Mouse (Mus musculus) erythroblast, adult 5-6 weeks (primary cell): Measurements from ENCODE around the gene Klf2. TPM values are rescaled to one million over a fixed set of nuclear protein-coding genes. Genes with fewer than 3 reads are reported as not detected.

Experiments used
- ATAC-seq: replicated peaks from 2 replicates; pipeline ENCODE4 v1.8.0; 2016; ENCODE audit warnings: moderate number of reproducible peaks, mild to moderate bottlenecking, moderate TSS enrichment, inconsistent platforms; ENCODE audit not compliant: poor library complexity, low FRiP score, severe bottlenecking
- total RNA-seq, 2 experiments: library from RNA; stranded (forward) in 1 of 2; stranded (reverse) in 1 of 2; fragments of 150-400 nt in 1 of 2; fragments of 200-764, 138-1000 nt in 1 of 2; gene quantifications; 2 replicates each; pipeline versions ENCODE4 v1.2.3 to v1.2.4; 2015 to 2017; ENCODE audit warnings: low replicate concordance in 2 of 2

The Klf2 gene
- total RNA-seq, 2 experiments from 2014 or later, result 3.4 to 8.1 TPM

DNA sequence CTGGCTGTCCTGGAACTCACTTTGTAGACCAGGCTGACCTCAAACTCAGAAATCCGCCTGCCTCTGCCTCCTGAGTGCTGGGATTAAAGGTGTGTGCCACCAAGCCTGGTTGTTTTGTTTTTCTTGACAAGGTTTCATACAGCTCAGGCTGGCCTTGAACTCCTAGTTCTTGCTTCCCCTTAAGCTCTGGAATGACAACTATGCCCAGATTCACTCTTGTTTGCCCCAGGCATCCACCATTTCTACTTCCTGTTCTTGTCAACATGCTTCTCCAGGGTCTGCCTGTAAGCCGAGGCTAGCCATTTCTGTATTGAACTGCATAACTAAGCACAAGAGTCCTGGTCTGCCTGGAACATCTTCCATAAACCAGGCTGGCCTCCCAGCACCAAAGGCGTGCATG is 10.3 kb downstream of the Klf2 start:
- ATAC-seq, result no peak

DNA sequence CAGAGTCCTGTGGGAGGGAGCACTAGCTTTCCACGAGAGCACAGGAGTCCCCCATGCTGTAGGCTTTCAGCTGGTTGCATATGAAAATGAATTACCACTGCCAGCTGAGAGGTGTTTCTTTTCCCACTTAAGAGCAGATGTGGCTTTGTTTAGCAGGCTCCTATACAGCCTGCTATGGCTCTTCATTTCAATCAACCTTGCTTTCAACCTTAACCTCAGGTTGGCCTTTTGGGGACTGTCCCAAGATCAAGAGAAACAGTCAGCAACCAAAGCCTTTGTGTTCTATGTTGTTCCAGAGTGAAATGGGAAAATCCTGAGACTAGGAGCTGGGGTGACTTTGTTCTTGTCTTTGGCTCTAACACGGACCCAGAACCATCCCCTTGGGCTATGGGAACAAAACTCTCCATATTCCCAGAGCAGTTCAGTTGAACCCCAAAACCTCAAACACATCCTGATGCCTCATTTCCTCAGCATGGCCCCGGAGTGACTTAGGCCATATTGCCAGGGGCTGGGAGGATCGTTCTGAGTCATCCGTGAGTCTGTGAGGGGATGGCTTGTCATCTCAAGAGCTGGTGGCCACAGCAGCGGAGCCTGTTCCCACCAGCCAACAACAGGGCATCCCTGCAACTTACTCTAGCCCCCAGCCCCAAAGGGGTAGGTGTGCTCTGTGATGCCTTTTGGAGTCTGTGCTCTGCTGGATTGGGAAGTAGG is 12.1 kb downstream of the Klf2 start:
- ATAC-seq, result no peak

DNA sequence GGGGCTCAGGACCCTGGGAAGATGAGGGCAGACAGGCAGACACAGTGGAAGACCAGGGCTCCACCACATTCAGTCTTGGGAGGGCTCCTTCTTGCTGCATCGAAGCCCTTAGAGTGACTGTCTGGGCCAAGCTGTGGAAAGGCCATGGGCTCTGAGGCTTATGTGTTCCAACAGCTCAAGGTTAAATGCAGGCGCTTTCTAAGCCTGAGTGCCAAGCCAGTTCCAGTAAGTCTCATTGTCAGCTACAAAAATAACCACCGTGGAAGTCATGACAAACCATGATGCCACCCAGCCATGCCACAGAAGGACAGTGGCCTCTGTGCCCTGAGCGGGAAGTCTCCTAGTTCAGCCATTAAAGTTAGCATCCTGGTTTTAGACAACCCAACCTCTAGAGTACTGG is 12.8 kb downstream of the Klf2 start:
- ATAC-seq, result no peak

DNA sequence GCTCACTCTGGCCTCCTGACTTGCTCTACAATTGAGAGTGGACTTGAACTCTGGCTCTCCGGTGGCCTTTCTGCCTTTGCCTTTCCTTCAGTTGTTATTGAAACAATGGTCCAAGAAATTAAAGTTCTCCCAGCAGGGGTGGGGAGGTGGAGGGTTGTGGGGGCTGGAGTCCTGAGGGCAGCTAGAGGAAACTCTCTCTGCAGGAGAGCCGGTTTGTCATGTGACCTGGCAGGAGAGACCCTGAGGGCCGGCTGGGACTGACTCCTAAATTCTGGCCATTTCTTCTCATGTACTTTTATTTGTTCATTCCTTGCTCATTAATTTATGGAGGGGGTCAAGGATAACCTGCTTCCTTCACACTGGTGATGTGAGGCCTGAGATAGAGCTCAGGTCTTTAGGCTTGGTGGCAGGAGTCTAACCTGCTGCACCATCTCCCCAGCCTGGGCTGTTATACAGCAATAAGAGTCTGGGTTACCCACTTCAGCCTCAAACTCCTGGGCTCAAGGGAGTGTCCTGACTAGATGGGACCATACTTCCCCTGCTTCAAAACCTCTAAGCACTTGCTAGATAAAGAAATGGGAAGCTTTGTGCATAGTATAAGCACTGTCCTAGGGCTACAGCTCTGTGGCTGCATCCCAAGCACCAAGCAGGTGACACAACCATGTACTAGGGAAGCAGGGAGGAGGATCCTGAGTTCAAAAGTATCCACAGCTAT is 14.8 kb downstream of the Klf2 start:
- no peak for ATAC-seq

DNA sequence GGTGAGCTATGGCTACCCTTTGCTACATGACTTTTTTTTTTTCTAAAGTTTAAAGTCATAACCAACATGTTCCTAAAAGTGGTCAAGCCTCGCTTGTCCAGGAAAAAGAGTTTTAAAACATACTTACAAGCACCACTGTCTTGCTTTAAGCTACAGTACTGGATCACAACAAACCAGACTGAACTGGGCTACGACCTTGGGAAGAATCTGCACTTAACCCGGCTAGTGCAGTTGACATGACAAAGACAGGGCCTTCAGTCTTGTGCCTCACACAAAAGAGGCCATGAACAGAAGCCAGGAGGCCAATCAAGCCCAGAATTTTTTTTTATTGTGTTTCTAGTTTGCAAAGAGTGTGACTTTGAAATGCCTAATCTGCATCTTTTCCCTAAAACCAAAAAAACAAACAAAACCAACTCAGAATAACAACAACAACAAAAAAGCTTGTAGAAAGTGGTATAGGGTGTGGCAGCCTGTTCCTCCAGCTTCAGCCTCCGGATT is 15.4 kb downstream of the Klf2 start:
- ATAC-seq, result no peak

DNA sequence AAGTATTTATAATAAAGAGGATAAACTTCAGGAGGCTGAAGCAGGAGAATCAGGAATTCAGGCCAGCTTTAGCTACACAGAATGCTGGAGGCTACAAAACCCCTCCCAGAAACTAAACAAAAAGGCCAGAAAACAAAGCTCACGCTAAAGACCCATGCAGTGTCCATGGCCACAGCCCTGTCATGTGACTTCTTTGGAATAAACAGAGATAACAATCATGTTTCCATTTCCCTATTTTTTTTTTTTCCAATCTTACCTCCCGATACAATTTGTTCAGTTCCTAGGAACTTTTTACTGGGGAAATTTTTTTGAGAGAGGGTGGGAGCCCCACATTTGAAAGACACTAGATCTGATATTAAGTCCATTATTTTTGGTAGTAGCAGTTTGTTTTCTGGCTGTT is 17.4 kb downstream of the Klf2 start:
- ATAC-seq, result no peak

DNA sequence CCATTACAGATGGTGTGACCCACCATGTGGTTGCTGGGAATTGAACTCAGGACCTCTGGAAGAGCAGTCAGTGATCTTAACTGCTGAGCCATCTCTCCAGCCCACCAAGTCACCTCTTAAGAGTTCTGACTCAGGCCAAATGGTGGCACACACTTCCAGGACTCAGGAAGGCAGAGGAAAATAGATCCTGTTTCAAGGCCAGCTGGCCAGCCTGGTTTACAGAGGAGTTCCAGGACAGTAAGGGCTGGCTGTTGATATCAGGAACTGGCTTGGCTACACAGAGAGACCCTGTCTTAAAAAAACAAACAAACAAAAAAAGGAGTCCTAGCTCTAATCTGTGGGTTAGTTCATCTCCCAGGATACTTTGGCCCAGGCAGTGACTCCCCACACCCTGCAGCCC is 18.2 kb downstream of the Klf2 start:
- ATAC-seq, result no peak

DNA sequence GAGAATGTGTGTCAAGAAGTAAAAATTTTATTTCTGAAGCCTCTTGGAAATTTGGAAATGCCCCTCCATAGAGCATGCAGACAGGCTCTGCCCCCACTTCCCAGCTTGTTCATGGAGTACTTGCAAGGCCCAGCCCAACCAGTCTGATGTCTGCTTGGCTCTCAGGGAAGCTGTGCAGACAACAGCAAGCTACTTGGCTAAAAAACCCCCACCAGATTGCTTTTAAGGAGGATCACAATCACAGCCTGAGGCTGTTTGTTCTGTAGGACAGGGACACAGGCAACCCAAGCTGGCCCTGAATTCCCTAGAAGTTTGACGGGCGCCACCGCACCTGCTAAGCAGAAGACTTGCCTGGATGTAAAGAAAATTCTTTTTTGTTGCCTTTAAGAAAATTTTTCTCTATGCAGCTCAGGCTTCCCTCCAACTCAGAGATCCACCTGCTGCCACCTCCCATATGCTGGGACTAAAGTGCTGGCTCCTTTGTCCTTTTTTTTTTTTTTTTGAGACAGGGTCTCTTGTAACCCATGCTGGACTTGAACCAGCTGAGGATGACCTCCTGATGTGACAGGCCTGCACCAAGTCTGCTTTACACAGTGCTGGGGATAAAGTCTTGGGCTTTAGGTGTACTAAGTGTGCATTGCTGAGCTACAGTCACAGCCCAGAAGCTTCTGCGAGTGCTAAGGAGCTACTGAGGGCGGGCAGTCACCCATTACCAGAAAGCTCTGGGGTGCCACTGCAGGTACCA is 23.9 kb downstream of the Klf2 start:
- ATAC-seq, result no peak

DNA sequence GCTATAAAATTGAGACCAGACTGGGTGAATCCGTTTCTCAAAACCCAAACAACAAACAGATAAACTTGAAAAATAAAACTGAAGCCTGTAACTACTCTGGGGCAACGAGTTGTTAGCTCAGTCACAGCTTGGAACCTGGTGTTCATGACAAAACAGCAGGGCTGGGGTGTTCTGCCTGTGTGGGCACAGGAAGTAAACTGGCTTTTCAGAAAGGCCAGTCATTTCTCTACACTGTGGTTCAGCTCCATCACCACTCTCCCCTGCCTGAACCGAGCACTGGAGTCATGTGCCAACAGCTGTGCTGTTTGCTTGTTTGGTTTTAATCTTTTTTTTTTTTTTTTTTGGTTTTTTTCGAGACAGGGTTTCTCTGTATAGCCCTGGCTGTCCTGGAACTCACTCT is 24.9 kb downstream of the Klf2 start:
- ATAC-seq, result no peak

DNA sequence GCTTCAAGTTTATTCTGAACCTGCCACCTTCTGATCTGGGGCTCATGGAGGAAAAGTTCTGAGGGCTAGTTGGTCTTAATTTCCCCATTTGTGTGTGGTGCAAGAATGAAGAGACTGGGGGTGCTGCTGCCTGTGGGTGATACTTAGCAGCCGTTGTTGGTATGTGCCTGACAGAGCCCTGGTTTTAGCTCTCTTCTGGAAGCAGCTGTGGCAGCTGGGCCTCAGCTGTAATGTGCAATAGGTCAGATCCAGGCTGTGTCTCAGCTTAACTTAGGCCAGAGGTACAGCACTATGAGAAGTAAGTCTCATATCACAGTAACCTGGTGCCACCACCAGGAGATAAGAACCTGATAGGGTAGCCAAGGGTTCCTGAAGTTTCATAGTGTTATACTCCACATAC is 28.7 kb downstream of the Klf2 start:
- ATAC-seq, result no peak

DNA sequence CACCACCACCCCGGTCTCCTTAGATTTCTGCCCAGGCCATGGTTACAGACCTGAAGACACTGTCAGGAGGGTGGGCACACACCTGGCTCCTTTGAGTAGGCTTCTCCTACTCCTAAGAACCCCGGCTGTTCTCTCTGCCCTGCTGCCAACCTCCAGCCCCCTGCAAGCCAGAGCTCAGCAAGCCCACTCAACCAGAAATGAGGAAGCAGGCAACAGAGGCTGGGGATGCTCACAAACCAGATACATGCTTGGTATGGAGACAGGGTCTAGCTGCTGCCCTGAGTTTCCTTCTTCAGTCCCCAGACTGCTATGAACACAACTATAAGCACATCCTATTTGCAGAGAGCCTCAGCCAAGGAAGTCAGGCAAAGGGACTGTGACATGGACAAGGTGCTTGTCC is 29.3 kb downstream of the Klf2 start:
- no peak for ATAC-seq

DNA sequence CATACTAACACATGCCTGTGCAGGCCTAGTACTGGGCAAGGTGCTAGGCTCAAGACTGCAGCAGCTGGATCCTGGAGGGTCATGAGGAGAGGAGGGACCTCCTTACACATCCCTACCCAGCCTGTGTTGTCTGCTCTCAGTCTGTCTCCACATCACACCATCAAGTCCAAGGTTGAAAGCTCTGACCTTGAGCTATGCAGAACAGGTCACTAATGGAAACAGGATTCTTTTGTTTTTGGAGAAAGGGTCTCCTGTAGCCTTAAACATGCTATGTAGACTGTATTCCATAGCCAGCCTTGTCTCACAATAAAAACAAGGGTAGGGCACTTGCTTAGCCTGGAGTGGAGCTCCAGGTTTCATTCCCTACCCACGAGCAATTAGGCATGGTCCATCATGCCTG is 30.1 kb downstream of the Klf2 start:
- ATAC-seq, result no peak

DNA sequence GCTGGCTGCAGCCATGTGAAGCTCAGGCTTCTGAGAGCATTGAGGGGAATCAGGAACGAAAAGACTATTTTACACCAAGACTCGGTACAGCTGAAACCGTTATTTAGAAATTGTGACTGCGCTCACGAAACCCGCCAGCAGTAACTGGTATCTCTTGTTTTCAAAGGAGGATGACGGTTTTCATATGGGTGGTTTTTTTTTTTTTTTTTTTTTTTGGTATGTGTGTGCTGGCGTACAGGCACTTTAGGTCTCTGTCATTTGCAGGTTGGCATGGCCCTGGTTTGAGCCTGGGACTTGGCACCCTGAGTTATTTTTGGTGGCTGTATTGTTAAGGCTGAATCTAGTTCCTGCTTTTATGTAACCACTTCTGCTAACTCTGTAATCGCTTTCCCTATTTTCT is 31.0 kb downstream of the Klf2 start:
- no peak for ATAC-seq

DNA sequence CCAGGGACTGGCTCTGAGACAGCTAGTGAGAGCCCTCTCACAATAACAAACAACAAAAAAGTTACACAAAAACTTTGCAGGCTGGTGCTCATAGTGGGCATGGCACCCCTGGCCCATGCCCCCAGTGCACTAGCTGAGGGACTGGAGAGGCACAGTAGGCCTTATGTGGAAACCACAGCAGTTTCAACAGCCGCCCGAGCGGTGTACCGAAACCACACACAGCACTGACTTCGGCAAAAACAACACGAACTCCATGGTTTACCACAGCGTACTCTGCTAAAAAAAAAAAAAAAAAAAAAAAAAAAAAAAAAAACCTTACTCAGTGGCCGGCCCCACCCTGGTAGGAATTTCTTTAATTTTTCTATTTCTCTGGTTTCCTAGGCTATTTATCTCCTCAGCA is 31.9 kb downstream of the Klf2 start:
- no peak for ATAC-seq

DNA sequence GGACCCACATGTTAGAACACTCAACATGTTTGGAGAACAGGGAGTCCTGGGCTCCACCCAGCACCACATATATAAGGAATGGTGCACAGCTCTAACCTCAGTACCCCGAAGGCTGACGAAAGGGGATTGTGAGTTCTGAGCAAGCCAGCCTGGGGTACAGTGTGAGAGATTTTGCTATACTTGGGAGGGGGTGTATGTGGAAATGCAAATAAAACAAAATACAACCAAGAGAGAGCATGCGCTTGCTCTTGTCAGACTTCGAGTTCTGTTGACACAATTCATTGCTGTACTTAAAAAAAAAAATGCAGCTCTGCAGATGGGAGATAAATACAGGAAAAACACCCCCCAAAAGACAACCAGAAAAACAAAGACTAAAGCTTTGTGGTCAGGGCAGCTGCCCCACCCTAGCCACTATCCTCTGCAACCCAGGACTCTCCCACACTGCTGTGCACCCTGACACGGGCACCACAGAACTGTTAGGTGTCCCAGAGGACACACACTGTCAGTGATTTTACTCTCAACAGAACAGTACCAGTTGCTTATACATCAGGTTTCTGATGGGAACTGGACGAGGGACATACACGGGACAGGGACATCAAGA is 32.7 kb downstream of the Klf2 start:
- ATAC-seq, result no peak

DNA sequence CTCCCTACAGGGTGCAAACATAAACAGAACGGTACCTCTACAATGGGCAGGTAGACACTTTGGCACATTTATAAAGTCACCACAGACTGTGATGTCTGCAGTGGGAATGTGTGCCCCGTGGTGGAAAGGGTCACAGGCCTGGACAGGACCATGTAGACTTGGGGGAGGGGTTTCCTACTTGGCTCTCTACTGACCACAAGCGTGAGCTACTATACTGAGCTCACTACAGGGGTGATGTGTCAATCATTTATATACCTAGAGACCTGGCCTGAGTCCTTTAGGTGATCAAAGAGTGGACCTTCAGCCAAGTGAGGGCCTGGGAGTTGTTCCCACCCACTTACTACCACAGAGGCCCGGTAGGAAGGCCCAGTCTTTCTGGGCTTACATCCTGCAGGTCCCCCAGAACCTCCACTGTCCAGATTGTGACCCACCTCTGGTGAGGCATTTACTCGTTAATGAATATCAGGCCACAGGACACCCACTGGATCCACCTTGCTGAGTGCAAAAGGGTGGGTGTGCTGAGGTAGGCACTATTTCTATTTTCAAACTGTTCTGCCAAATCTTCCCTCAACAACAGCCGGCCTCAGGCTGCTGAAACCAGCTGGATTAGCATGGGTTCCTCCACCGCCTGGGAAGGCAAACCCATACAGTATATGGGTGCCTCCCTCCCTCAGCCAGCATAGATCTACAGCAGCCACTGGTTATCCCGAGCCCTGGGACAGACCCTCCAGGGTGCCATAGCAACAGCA is 34.3 kb downstream of the Klf2 start:
- no peak for ATAC-seq

DNA sequence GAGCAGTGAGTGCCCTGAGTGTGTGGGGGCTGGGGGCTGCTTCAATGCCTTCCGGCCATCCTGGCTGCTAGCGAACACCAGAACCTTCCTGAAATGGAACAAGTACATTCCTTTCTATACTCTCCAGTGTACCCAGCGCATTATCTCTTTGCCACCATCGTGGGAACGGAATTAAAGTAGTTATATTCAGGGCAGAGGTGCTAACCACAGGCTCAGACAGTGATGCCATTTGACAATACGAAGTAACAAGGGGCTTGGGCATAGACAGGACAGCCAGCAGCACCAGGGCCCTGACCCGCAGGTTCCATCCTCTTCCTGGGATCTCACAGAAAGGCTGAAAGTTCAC is 34.8 kb downstream of the Klf2 start:
- ATAC-seq, result no peak

DNA sequence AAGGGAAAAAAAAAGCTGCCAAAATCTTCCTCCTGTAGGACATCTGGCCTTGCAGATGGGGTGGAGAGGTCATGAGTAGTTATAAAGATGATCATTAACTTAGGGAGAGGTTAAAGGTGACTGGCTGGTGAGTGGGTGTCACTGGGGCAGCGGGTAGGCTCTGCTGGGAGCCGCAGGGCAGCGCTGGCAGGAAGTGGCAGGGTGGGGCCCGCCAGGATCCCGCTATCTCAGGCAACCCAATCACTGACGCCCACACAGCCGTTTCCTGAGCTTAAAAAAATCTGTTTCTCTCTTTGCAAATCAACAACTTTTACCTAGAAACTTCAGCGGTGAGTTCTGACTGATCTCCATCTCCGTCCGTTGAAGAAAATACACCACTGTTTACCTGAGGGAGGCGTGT is 35.4 kb downstream of the Klf2 start:
- no peak; the same call in 1 of the 2 replicates for ATAC-seq

DNA sequence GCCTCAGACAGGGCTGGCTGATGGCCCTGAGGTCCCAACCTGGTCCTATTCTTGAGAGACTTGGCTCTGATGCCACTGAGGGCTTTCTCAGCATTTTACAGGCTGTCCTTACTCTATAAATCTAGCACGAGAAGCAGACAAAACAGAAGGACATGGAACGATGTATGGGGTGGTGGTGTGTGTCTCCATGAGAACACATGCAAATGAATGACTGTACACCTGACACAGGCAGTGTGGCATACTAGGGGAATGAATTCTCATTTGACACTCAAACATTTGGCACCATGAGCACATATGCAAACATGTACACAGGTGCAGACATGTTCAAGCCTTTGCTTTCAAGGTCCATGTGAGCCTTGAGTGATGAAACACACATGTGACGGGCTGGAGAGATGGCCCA is 37.8 kb downstream of the Klf2 start:
- ATAC-seq, result no peak

DNA sequence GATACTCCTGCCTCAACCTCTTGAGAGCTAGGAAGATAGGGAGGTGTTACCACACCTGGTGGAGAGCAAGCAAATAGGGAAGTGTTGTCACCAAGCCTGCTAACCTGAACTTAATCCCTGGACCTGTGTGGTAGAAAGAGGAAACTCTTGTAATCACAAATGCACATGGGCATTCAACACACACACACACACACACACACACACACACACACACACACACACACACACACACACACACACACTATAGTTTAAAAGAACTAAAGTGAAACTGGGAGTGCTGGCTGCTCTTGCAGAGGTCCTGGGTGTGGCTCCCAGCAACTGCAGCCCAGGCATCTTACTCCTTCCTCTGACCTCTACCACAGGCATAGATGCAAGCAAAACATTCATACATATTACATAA is 41.3 kb downstream of the Klf2 start:
- no peak for ATAC-seq
